Mouse (Mus musculus) adipocyte (in vitro differentiated cells): ENCODE results near the gene Nptn.

ENCODE experiments used
- DNase-seq: peaks from one replicate; pipeline ENCODE4 v3.0.0-alpha.2; 2016; ENCODE audit warnings: low spot score

Gene Nptn

DNA sequence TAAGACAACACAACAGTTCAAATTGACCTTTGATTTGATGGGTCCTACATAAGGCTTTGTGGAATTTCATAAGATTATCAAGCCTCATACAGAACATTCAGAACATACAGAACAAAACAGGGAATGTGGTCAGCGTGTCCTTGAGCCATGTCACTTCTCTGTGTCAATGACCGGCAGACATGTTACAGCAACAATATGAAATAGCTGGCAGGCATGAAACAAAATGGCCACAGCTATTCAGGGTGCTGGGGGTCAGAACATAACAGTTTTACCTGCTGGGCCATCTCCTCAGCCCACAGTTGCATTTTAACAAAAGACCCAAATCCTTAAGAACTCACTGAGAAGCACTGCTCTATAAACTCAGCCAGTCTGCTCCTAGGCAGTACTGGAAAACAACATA is 116.4 kb downstream of the Nptn start:
- DNase-seq: no peak

DNA sequence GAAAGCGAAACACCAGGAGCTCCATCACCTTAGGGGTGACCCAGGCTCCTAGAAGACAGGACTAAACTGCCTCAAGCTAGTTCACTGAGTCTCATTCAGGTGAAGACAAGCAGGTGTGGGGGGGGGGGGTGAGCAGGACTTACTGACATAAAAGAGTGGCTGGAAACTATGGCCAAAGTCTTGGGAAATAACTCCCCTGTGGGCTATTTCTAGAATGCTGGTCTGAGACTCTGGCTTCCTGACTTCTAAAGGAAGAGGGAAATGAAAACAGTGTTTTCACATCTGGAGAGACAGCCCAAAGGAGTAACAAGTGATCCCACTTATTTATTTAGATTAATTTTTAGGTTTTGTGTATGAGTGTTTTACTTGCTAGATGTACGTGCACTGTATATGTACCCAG is 119.7 kb downstream of the Nptn start:
- DNase-seq: peak; percentile 62

DNA sequence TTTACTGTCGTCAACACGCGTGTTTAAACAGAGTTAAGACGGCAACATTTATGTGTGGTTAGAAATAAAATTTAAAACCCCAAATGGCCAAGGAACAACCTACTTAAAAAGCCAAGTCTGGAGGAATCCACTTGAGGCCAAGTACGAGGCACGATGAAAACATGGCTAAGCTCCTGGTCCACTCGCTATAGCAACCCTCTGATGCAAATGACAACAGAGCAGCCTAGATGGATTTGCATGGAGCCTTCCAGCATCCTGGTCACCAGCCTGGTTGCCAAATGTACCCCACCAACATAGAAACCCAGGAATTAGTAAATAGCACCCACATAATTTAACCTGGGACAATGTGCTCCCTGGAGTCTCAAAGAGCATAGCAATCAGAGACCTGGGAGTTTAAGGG is 121.7 kb downstream of the Nptn start:
- no peak for DNase-seq

DNA sequence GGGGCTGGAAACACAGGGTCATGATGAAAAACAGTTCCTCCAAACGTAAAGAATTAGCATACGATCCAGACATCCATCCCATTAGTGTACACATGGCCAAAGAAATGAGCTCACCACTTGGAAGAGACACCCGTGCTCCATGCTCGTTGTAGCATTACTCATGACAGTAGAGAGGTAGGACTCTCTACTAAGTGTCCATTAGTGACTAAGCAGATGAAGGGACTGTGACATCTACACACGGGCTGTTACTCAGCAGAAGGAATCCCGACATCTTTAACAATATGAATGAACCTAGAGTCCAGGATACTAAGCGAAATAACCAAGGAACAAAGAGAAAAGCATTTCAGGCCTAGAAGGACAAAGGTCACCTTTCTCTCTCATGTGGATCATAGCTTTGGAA is 124.0 kb downstream of the Nptn start:
- DNase-seq: no peak
